Mouse (Mus musculus) thymus, adult 2 months (tissue): ENCODE data around the gene Acot8. TPM values are rescaled to one million over a fixed set of nuclear protein-coding genes. Genes with fewer than 3 reads are reported as not detected.

Source experiments
- DNase-seq: peaks from one replicate; pipeline ENCODE4 v3.0.0; 2021
- H3K27ac ChIP-seq: fragments of 200-500 bp; 2 replicates; pipeline ENCODE4 v1.5.1; 2012; ENCODE audit warnings: low read length, control low read depth; ENCODE audit not compliant: control insufficient read depth, insufficient read depth
- H3K27me3 ChIP-seq: fragments of 200-500 bp; 2 replicates; pipeline ENCODE4 v1.6.1; 2012; ENCODE audit warnings: mild to moderate bottlenecking, low read length, moderate library complexity, mixed read lengths; ENCODE audit not compliant: control insufficient read depth, insufficient read depth
- H3K36me3 ChIP-seq: fragments of 200-500 bp; 2 replicates; pipeline ENCODE4 v1.6.1; 2012; ENCODE audit warnings: mild to moderate bottlenecking, low read length, moderate library complexity; ENCODE audit not compliant: control insufficient read depth, insufficient read depth
- H3K4me1 ChIP-seq: fragments of 200-500 bp; replicated peaks from 2 replicates; pipeline ENCODE4 v1.6.1; 2012; ENCODE audit warnings: low read length; ENCODE audit not compliant: control insufficient read depth, insufficient read depth
- H3K4me3 ChIP-seq: fragments of 200-500 bp; 2 replicates; pipeline ENCODE4 v1.5.1; 2012; ENCODE audit warnings: mild to moderate bottlenecking, low read length, control low read depth, moderate library complexity; ENCODE audit not compliant: control insufficient read depth, insufficient read depth
- CTCF ChIP-seq: fragments of 200-500 bp; IDR thresholded peaks from 2 replicates; pipeline ENCODE4 v1.5.1; 2012; ENCODE audit warnings: mild to moderate bottlenecking, control low read depth, low read length, moderate library complexity, borderline replicate concordance; ENCODE audit not compliant: control insufficient read depth, poor library complexity, insufficient read depth; ENCODE audit errors: extremely low read depth
- POLR2A ChIP-seq: fragments of 200-500 bp; IDR thresholded peaks from 2 replicates; pipeline ENCODE4 v1.6.1; 2012; ENCODE audit warnings: mild to moderate bottlenecking, low read length, control low read depth, moderate library complexity; ENCODE audit not compliant: control insufficient read depth, poor library complexity, insufficient read depth; ENCODE audit errors: extremely low read depth
- WGBS: fragments of 180-500 bp; shearing (Covaris S2); methylation state at CpG from one replicate; pipeline ENCODE4 v1.1.7; 2018; 5-methylcytosine and 5-hydroxymethylcytosine counted together
- polyA plus RNA-seq: library from polyadenylated mRNA; depleted of rRNA; stranded (reverse); fragments of >200 nt; gene quantifications from 2 replicates; pipeline ENCODE4 v1.2.3, GENCODE M21; 2012

The Acot8 gene
- polyA plus RNA-seq, 1 experiment: 84.6 TPM

GRCm38 (mm10) chr2:164757841-164758240 lies 46.8 kb downstream of the Acot8 start:
- Histone ChIP-seq H3K27me3 (no peaks in the 10 kb centered on the region), H3K4me3 (no peak overlapping the region), H3K4me1 (no peaks in the 10 kb centered on the region), H3K36me3 (peaks cover 87% of the 10 kb centered on the region), H3K27ac (no peak overlapping the region)
- TF ChIP-seq CTCF (no peak), POLR2A (no peak)
- DNase-seq: no peak
- 93% methylated on average over 11 of the region's 11 CpGs for WGBS

DNA sequence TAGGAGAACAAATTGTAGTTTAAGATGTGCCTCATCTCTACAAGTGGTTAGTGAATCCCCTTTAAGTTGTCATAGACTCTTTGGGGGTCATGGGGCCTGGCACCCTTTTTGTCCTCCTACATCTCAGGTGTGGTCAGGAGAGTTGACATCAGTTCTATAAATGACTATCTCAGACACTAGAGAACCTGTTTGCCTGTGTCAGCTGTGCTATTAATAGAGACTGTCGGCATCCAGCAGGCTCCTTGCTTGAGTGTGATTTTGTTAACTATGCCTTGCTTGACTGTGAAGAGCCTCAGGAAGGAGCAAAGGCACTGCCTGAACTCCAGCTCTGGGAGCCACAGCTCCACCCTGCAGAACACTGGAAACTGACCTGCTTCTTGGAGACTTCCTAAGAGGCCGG lies 49.9 kb downstream of the Acot8 start:
- no peak overlapping the region for H3K27ac ChIP-seq
- H3K36me3 ChIP-seq: peaks cover 87% of the 10 kb centered on the region
- H3K4me3 ChIP-seq: no peak overlapping the region
- H3K4me1 ChIP-seq: no peaks in the 10 kb centered on the region
- no peak for TF ChIP-seq POLR2A
- TF ChIP-seq CTCF: no peak
- H3K27me3 ChIP-seq: no peaks in the 10 kb centered on the region
- 97% methylated on average over 2 of the region's 2 CpGs for WGBS
- DNase-seq: no peak

DNA sequence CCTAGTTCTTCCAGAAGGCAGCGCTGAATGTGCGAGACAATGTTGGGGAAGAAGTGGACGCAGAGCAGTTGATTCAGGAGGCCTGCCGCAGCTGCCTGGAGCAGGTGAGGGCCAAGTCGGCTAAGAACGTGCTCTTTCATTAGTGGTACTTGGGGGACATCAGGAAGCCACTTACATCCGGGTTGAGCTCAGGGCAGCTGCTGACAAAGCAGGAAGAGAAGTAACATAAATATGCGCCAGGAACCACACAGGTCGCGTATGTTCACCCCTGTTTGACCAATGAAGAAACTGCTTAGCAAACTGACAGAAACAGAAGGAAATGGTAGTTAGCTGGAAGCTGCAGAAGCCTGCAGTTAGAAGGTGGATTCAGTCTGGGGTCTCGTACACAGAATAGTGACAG lies 50.6 kb downstream of the Acot8 start:
- DNase-seq: no peak
- no peak overlapping the region for H3K27ac ChIP-seq
- no peak overlapping the region for H3K4me3 ChIP-seq
- H3K27me3 ChIP-seq: no peaks in the 10 kb centered on the region
- H3K4me1 ChIP-seq: no peaks in the 10 kb centered on the region
- TF ChIP-seq POLR2A (no peak), CTCF (no peak)
- WGBS: 38% methylated on average over 11 of the region's 11 CpGs
- peaks cover 81% of the 10 kb centered on the region for H3K36me3 ChIP-seq

GRCm38 (mm10) chr2:164752454-164752853 lies 52.2 kb downstream of the Acot8 start:
- H3K36me3 ChIP-seq: peaks cover 67% of the 10 kb centered on the region
- no peak overlapping the region for H3K27ac ChIP-seq
- no peak for DNase-seq
- no peaks in the 10 kb centered on the region for H3K4me1 ChIP-seq
- WGBS: 96% methylated on average over 2 of the region's 2 CpGs
- TF ChIP-seq CTCF: no peak
- TF ChIP-seq POLR2A: no peak
- H3K4me3 ChIP-seq: no peak overlapping the region
- H3K27me3 ChIP-seq: no peaks in the 10 kb centered on the region

- Histone ChIP-seq H3K4me1 (peaks cover 10% of the 10 kb centered on the region), H3K36me3 (peaks cover 34% of the 10 kb centered on the region), H3K4me3 (no peak overlapping the region), H3K27me3 (no peaks in the 10 kb centered on the region), H3K27ac (no peak overlapping the region)
- DNase-seq: no peak
- WGBS: 94% methylated on average over 6 of the region's 6 CpGs
- TF ChIP-seq CTCF (no peak), POLR2A (no peak)
These were observed 55.7 kb downstream of the Acot8 start for GRCm38 (mm10) chr2:164748991-164749390.

GRCm38 (mm10) chr2:164748191-164748590 lies 56.5 kb downstream of the Acot8 start:
- 95% methylated on average over 4 of the region's 4 CpGs for WGBS
- TF ChIP-seq CTCF: no peak
- TF ChIP-seq POLR2A: no peak
- Histone ChIP-seq H3K4me1 (peaks cover 10% of the 10 kb centered on the region), H3K27me3 (no peaks in the 10 kb centered on the region), H3K36me3 (peaks cover 29% of the 10 kb centered on the region), H3K4me3 (no peak overlapping the region), H3K27ac (no peak overlapping the region)
- no peak for DNase-seq

DNA sequence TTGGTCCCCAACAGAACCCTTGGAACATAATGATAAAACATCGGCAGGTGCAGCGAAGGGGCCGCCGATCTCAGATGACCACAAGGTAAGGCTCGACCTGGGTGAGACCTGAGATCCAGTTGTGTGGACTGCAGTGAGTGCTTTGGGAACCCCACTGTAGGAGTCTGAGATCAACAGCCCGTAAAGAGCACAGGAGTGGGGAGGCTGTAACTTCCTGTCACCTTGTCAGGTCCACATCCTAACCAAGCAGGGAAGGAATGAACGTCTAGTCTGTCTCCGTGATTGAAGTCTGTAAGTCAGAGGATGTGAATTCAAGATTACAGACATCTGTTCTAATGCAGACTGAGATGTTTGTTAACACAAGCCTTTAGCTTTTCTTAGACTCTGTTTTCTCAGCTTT lies 58.0 kb downstream of the Acot8 start:
- peak overlapping the region; percentile 88 for H3K4me3 ChIP-seq
- peaks cover 10% of the 10 kb centered on the region for H3K4me1 ChIP-seq
- H3K27me3 ChIP-seq: no peaks in the 10 kb centered on the region
- H3K36me3 ChIP-seq: peaks cover 16% of the 10 kb centered on the region
- no peak for DNase-seq
- WGBS: 30% methylated on average over 8 of the region's 8 CpGs
- no peak overlapping the region for H3K27ac ChIP-seq
- no peak for TF ChIP-seq CTCF
- TF ChIP-seq POLR2A: no peak
